Mouse (Mus musculus) hematopoietic multipotent progenitor cell, adult 10-12 weeks (in vitro differentiated cells): Measurements from ENCODE around the gene Scd1. TPM values are rescaled to one million over a fixed set of nuclear protein-coding genes. Genes with fewer than 3 reads are reported as not detected.

Experiments used
- polyA plus RNA-seq: library from polyadenylated mRNA; stranded (reverse); fragments of >175 nt; gene quantifications from 2 replicates; pipeline ENCODE4 v1.2.3, GENCODE M21; 2012; ENCODE audit warnings: low replicate concordance

Gene Scd1
- 262 and 423 TPM in 2 replicates for polyA plus RNA-seq

DNA sequence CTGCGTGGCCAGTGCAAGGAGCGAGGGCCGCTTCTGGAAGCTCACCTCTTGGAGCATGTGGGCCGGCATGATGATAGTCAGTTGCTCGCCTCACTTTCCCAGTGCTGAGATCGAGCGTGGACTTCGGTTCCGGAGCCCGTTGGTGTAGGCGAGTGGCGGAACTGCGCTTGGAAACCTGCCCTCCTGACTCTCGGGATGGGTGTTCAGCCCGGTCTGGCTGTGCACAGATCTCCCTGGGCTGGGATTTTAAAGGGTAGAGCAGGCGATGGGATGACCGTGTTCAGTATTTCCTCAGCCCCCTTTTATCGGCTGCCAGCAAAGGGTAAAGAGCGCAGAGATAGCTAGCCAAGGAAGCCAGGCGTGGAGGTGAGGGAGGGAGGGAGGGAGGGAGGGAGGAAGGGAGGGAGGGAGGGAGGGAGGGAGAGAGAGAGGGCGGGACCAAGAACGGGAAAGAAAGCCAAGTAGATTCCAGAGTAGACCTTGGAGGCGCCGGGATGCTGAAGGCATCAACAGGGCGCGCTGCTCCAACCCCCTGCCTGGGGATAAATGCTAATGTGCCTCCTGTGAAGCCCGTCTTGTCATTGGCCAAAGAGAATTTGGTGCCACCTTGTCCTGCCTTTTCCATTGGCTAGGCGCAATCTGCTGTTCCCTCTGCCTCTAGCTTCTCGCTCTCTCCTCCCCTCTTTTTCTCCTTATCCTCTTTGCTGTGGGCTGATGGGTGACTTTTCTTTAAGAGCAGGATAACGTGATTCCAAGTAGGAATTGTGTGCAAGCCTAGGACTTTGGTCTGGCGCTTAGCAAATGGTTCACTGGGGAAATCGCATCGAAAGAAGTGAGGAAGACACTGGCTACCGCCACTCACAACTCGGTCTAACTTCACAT lies at the start of gene Scd1:
Gene Scd1, minus strand, starts transcription at position 539 of the 882 bp plus-strand sequence.

Other genes starting within 250 kb of the Scd1 start
- not detected in 2 replicates for gene Pkd2l1, start 215.4 kb downstream of the Scd1 start, polyA plus RNA-seq
- gene Scd3, start 204.6 kb downstream of the Scd1 start, polyA plus RNA-seq, result not detected in 2 replicates
- gene Scd2, start 114.2 kb downstream of the Scd1 start, polyA plus RNA-seq, result 3.6 and 9.1 TPM in 2 replicates
- not detected in 2 replicates for gene Scd4, start 74.8 kb downstream of the Scd1 start, polyA plus RNA-seq
- gene Wnt8b, start 85.6 kb upstream of the Scd1 start, polyA plus RNA-seq, result not detected in 2 replicates
- gene Sec31b, start 138.0 kb upstream of the Scd1 start, polyA plus RNA-seq, result 1.9 and 2.6 TPM in 2 replicates
- not detected in 2 replicates for gene Gm20538, start 145.0 kb upstream of the Scd1 start, polyA plus RNA-seq
- 95.7 and 97.2 TPM in 2 replicates for gene Ndufb8, start 147.6 kb upstream of the Scd1 start, polyA plus RNA-seq
- gene Hif1an, start 155.0 kb upstream of the Scd1 start, polyA plus RNA-seq, result 16.7 and 28.9 TPM in 2 replicates